Mouse (Mus musculus) small intestine, adult 2 months (tissue): ENCODE data around the gene Pik3r5.

Experiments used
- CTCF ChIP-seq: fragments of 200-500 bp; IDR thresholded peaks from 2 replicates; pipeline ENCODE4 v1.5.1; 2012; ENCODE audit warnings: low read depth, mild to moderate bottlenecking, control low read depth, inconsistent platforms, low read length, moderate library complexity, mixed read lengths; ENCODE audit not compliant: insufficient replicate concordance, insufficient read length; ENCODE audit errors: extremely low read depth
- POLR2A ChIP-seq: fragments of 200-500 bp; IDR thresholded peaks from 2 replicates; pipeline ENCODE4 v1.6.1; 2012; ENCODE audit warnings: low read depth, mild to moderate bottlenecking, control low read depth, inconsistent platforms, low read length, moderate library complexity

DNA sequence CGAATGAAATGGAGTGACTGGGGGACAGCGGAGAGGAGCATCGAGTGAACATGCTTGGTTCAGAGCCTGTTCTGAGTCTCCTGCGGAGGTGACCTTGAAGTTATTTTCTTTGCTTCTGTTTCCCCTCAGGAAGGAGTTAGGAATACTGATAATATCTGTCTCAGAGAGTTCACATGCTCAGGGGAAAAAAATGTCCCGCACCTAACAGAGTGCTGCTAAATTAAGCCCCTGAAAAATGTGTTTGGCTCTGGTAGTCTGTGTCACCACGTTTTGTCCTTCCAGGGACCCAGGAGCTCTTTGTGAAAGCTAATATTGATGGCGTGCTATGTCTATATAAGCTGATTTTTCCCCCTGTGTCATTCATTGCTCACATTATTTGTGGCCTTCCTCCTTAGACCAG, 113.3 kb downstream of the Pik3r5 start:
- TF ChIP-seq CTCF (no peak), POLR2A (no peak)
